Mouse (Mus musculus) brain, embryonic 14.5 days (tissue): ENCODE measurements at regions not wholly inside any gene's neighbourhood (a gene's known extent, or its start where the extent isn't known, plus 50 kb on each side); places are given as distances from the start of the nearest gene placed in this dataset.

Experiments
- CTCF ChIP-seq: fragments of 200-500 bp; IDR thresholded peaks from 2 replicates; pipeline ENCODE4 v1.5.1; 2012; ENCODE audit warnings: inconsistent platforms, mild to moderate bottlenecking, moderate library complexity, borderline replicate concordance; ENCODE audit not compliant: insufficient read depth, insufficient read length; ENCODE audit errors: extremely low read depth
- POLR2A ChIP-seq: fragments of 200-500 bp; IDR thresholded peaks from 2 replicates; pipeline ENCODE4 v1.6.1; 2012; ENCODE audit warnings: mild to moderate bottlenecking, inconsistent platforms, borderline replicate concordance; ENCODE audit not compliant: poor library complexity, insufficient read depth, insufficient read length, severe bottlenecking; ENCODE audit errors: extremely low read depth

GRCm38 (mm10) chr13:53639115-53639514 is 166.2 kb upstream of the Msx2 start:
- TF ChIP-seq CTCF = no peak
- no peak for TF ChIP-seq POLR2A
